Mouse (Mus musculus) layer of hippocampus, adult 9-11 months (tissue): ENCODE measurements around the gene Ccl5.

ENCODE experiments used
- DNase-seq: peaks from one replicate; pipeline ENCODE4 v3.0.0; 2022

The Ccl5 gene

GRCm38 (mm10) chr11:83536831-83537230 is 6.5 kb upstream of the Ccl5 start:
- no peak for DNase-seq

- DNase-seq = peak; percentile 64
Measured at GRCm38 (mm10) chr11:83534609-83535423, 4.5 kb upstream of the Ccl5 start.

GRCm38 (mm10) chr11:83534143-83534542 is 3.8 kb upstream of the Ccl5 start:
- DNase-seq = no peak

GRCm38 (mm10) chr11:83533192-83533591 is 2.9 kb upstream of the Ccl5 start:
- no peak for DNase-seq

- DNase-seq = no peak
Measured at GRCm38 (mm10) chr11:83529024-83529423, 1.3 kb downstream of the Ccl5 start.

GRCm38 (mm10) chr11:83522075-83522474 is 8.2 kb downstream of the Ccl5 start, which contains the start of gene Heatr9:
Gene Heatr9 (minus strand): TSS chr11:83522175.
- no peak for DNase-seq

- DNase-seq = no peak
Measured at GRCm38 (mm10) chr11:83518371-83518770, 11.9 kb downstream of the Ccl5 start.

- no peak for DNase-seq
Measured at GRCm38 (mm10) chr11:83517153-83517552, 13.2 kb downstream of the Ccl5 start.

GRCm38 (mm10) chr11:83509521-83509920 is 20.8 kb downstream of the Ccl5 start:
- no peak for DNase-seq

GRCm38 (mm10) chr11:83504308-83504707 is 26.0 kb downstream of the Ccl5 start:
- no peak for DNase-seq

- no peak for DNase-seq
Measured at GRCm38 (mm10) chr11:83495571-83495970, 34.7 kb downstream of the Ccl5 start.

GRCm38 (mm10) chr11:83491488-83491887 is 38.8 kb downstream of the Ccl5 start:
- no peak for DNase-seq
